Mouse (Mus musculus) myocyte (in vitro differentiated cells): ENCODE data around the gene Rpl23. TPM values are rescaled to one million over a fixed set of nuclear protein-coding genes. Genes with fewer than 3 reads are reported as not detected.

ENCODE experiments used
- H3K27me3 ChIP-seq: one replicate; pipeline ENCODE4 v1.6.1; 2011; ENCODE audit not compliant: control insufficient read depth, insufficient read depth, insufficient read length
- H3K36me3 ChIP-seq: one replicate; pipeline ENCODE4 v1.6.1; 2011; ENCODE audit not compliant: control insufficient read depth, insufficient read depth
- H3K4me2 ChIP-seq: one replicate; pipeline ENCODE4 v1.6.1; 2011; ENCODE audit warnings: low read depth, control low read depth
- H3K4me3 ChIP-seq: one replicate; pipeline ENCODE4 v1.5.1; 2011; ENCODE audit warnings: mild to moderate bottlenecking, control low read depth, moderate library complexity
- H3K79me2 ChIP-seq: one replicate; pipeline ENCODE4 v1.6.1; 2011; ENCODE audit not compliant: control insufficient read depth, insufficient read depth
- H3ac ChIP-seq: one replicate; pipeline ENCODE4 v1.6.1; 2011; ENCODE audit not compliant: control insufficient read depth, insufficient read length
- CEBPB ChIP-seq: IDR thresholded peaks from 2 replicates; pipeline ENCODE4 v1.6.1; 2011; ENCODE audit warnings: mild to moderate bottlenecking, moderate library complexity; ENCODE audit not compliant: poor library complexity, insufficient read depth, severe bottlenecking
- E2F4 ChIP-seq: IDR thresholded peaks from one replicate; pipeline ENCODE4 v1.6.1; 2011; ENCODE audit warnings: mild to moderate bottlenecking, control low read depth, moderate library complexity; ENCODE audit not compliant: insufficient read depth
- MAX ChIP-seq: IDR thresholded peaks from one replicate; pipeline ENCODE4 v1.6.1; 2011; ENCODE audit warnings: low read depth, mild to moderate bottlenecking, control low read depth
- MYOD1 ChIP-seq, 3 experiments: IDR thresholded peaks; one replicate each; pipeline ENCODE4 v1.6.1; 2011; ENCODE audit warnings: control low read depth in 2 of 3, low read depth in 2 of 3, mild to moderate bottlenecking in 2 of 3, moderate library complexity in 1 of 3; ENCODE audit not compliant: insufficient read length in 2 of 3, control insufficient read depth in 1 of 3
- MYOG ChIP-seq, 3 experiments: IDR thresholded peaks; one replicate each; pipeline ENCODE4 v1.6.1; 2011; ENCODE audit warnings: control low read depth in 2 of 3, low read depth in 2 of 3, mild to moderate bottlenecking in 2 of 3; ENCODE audit not compliant: insufficient read length in 2 of 3, control insufficient read depth in 1 of 3, insufficient read depth in 1 of 3
- POLR2A ChIP-seq: IDR thresholded peaks from one replicate; pipeline ENCODE4 v1.6.1; 2011; ENCODE audit warnings: low read depth, mild to moderate bottlenecking, control low read depth, moderate library complexity; ENCODE audit not compliant: insufficient read length
- POLR2AphosphoS2 ChIP-seq: IDR thresholded peaks from one replicate; pipeline ENCODE4 v1.6.1; 2011; ENCODE audit warnings: low read depth, control low read depth; ENCODE audit not compliant: insufficient read length
- REST ChIP-seq: IDR thresholded peaks from one replicate; pipeline ENCODE4 v1.6.1; 2011; ENCODE audit warnings: mild to moderate bottlenecking, control low read depth, moderate library complexity; ENCODE audit not compliant: insufficient read depth, insufficient read length
- SRF ChIP-seq: IDR thresholded peaks from one replicate; pipeline ENCODE4 v1.6.1; 2011; ENCODE audit warnings: low read depth; ENCODE audit not compliant: control insufficient read depth, insufficient read length
- TCF12 ChIP-seq: IDR thresholded peaks from one replicate; pipeline ENCODE4 v1.6.1; 2011; ENCODE audit warnings: mild to moderate bottlenecking, control low read depth; ENCODE audit not compliant: poor library complexity, insufficient read depth, severe bottlenecking
- TCF3 ChIP-seq: IDR thresholded peaks from one replicate; pipeline ENCODE4 v1.6.1; 2011; ENCODE audit warnings: low read depth, control low read depth; ENCODE audit not compliant: insufficient read length
- USF1 ChIP-seq: IDR thresholded peaks from one replicate; pipeline ENCODE4 v1.6.1; 2011; ENCODE audit warnings: low read depth, mild to moderate bottlenecking, control low read depth, moderate library complexity
- polyA plus RNA-seq: library from polyadenylated mRNA; unstranded; fragments of >200 nt; fragmentation: generic; extraction: Trizol; gene quantifications from one replicate; pipeline ENCODE4 v1.2.1, GENCODE M21; 2012; ENCODE audit warnings: missing spikeins

The Rpl23 gene
- polyA plus RNA-seq, 1 experiment = 1,321 TPM

DNA sequence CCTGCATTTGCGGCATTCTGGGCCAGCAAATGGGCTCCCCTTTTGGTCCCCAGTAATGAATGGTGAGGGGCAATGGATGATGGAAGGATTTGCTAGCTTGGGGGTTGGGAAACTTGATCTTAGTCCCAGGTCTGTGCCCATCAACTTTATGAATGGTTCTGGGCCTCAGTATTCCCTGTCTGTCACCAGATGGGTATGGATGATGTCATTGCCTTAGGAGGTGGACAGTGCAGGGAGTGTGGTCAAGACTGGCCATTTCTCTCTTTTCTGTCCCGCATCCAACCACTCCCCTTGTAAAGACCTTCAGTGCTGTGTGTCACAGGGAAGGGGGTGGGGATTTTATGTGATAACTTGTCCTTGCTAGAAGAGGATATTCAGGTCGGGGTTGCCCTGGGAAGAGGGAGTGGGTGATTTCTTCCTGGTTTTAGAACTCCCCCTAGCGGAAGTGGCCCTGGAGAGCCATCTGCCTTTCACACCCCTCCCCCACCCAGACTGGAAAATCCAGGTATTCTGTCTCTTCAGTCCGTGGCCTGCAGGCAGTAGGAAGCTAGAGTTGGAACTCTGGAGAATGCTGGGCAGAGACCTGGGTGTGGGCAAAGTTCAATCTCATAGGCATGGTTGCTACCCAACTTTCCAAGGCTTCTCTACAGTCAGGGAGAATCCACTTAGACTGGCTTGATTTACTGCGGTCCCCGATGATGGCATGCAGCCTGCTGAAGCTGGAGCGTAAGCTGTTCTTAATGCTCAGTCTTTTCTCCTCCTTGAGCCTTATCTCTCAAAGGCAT is 19.4 kb upstream of the Rpl23 start:
- TF ChIP-seq MYOD1 (IDR thresholded peaks at IDR 0.05; ENCODE audit: control insufficient read depth in 1 of 3, insufficient read length in 2 of 3, low read depth in 2 of 3) (peak in 1 of 3 experiments; percentile 18), TCF12 (no peak), CEBPB (0 out of 2 replicates have a peak, but pooled peaks have one; percentile 3), POLR2A (peak; percentile 16)
- Histone ChIP-seq H3K27me3 (no peaks in the 10 kb centered on the region), H3K36me3 (no peaks in the 10 kb centered on the region), H3K4me2 (peak overlapping the region; percentile 79), H3K4me3 (peak overlapping the region; percentile 97), H3ac (no peak overlapping the region), H3K79me2 (peaks cover 63% of the 10 kb centered on the region)

DNA sequence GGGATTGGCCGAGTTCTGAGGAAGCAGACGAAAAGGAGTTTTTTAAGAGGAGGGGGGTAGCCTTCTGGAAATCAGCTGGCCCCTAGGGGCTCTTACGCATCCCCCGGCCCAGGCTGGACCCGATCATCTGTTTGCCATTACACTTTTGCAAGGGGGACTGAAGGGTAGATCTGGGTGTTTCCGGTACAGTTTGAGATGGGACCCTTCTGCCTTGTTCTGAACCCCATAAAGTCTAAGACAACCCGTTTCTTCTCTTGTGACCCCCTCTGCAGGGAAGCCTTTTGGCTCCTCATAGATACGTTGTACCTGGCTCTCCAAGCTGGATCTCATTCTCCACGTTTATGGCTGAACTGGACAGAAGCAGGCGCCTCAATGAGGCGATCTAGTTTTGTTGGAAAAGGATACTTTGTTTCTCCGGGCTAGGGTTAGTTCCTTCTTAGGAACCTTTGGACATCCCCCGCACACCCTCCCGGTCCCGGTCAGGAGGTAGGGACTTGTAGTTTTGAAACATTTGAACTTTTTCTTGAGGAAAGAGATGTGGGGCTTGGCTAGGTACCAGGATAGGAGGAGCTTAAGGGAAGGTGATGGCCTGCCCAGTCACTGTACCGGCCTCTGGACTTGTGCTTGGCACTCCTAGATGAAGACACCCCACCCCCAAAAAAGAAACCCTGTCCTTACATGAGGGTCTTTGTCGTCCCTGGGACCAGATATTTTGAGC is 18.6 kb upstream of the Rpl23 start:
- Histone ChIP-seq H3K4me3 (peak overlapping the region; percentile 97), H3K79me2 (peaks cover 55% of the 10 kb centered on the region), H3K36me3 (no peaks in the 10 kb centered on the region), H3K4me2 (peak overlapping the region; percentile 79), H3K27me3 (no peaks in the 10 kb centered on the region), H3ac (peak overlapping the region; percentile 39)
- TF ChIP-seq MAX = no peak
- no peak for TF ChIP-seq REST
- TF ChIP-seq POLR2AphosphoS2 = no peak
- TF ChIP-seq TCF12 = no peak
- TF ChIP-seq USF1 = no peak
- TF ChIP-seq MYOG (IDR thresholded peaks at IDR 0.05; ENCODE audit: control insufficient read depth in 1 of 3, insufficient read depth in 1 of 3, insufficient read length in 2 of 3, low read depth in 2 of 3) = no peak
- no peak for TF ChIP-seq E2F4
- TF ChIP-seq SRF = no peak
- no peak for TF ChIP-seq MYOD1 (IDR thresholded peaks at IDR 0.05; ENCODE audit: control insufficient read depth in 1 of 3, insufficient read length in 2 of 3, low read depth in 2 of 3)
- no peak for TF ChIP-seq TCF3
- no peak for TF ChIP-seq POLR2A
- no peak for TF ChIP-seq CEBPB

- Histone ChIP-seq H3K27me3 (no peaks in the 10 kb centered on the region), H3ac (peak overlapping the region; percentile 39), H3K36me3 (no peaks in the 10 kb centered on the region), H3K4me2 (peak overlapping the region; percentile 79), H3K4me3 (peak overlapping the region; percentile 97), H3K79me2 (peaks cover 48% of the 10 kb centered on the region)
- peak; percentile 84 for TF ChIP-seq POLR2AphosphoS2
- peak; percentile 75 for TF ChIP-seq POLR2A
- no peak for TF ChIP-seq REST
These were observed 17.9 kb upstream of the Rpl23 start for GRCm38 (mm10) chr11:97799994-97800690.

DNA sequence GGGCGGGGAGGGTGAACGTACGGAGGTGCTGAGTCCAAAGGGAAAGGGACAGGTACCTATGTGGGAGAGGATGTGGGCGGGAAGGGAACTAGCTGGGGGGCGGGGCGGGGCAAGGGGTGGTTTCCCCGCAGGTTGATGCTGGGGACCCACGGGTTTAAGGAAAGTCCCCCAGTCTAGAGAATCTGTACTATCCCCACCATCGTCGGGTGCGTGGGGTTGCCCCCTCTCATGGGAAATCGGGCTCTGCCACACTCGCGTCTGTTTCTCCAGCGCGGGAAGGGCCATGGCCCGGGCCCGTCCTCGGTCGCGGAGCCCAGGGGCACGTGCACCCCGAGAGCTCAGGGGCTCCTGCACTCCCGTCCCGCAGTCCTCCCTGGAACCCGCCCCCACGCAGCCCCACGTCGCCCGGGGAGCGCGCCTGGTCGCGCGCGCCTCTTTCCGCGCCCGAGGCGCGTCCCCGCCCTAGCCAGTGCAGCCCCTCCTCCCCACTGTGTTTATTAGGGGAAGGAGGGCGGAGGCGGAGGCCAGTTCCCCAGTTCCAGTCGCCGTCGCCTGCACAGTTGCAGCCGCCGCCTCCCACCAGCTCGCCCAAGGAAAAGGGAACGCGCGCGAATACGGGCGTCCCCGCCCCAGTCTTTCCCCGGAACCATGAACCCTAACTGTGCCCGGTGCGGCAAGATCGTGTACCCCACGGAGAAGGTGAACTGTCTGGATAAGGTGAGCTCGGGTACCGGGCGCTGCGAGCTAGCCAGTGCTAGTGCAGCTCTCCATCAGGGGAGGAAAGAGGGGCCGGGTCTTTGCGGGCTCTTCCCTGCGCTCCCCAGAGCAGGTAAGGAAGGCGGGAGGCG is 17.1 kb upstream of the Rpl23 start:
- Histone ChIP-seq H3K4me3 (peak overlapping the region; percentile 97), H3K4me2 (peak overlapping the region; percentile 80), H3K27me3 (no peaks in the 10 kb centered on the region), H3ac (peak overlapping the region; percentile 39), H3K79me2 (peaks cover 40% of the 10 kb centered on the region), H3K36me3 (no peaks in the 10 kb centered on the region)
- TF ChIP-seq E2F4 (no peak), POLR2AphosphoS2 (peak; percentile 77), MYOD1 (IDR thresholded peaks at IDR 0.05; ENCODE audit: control insufficient read depth in 1 of 3, insufficient read length in 2 of 3, low read depth in 2 of 3) (no peak), POLR2A (peak; percentile 73)

GRCm38 (mm10) chr11:97798782-97799145 is 16.5 kb upstream of the Rpl23 start, which contains the start of gene Lasp1:
Gene Lasp1 (plus strand): TSS chr11:97799000.
- H3K36me3 ChIP-seq = no peaks in the 10 kb centered on the region
- no peaks in the 10 kb centered on the region for H3K27me3 ChIP-seq
- H3K4me3 ChIP-seq = peak within 1 kb of the TSS; percentile 97
- TF ChIP-seq SRF (no peak), MYOD1 (IDR thresholded peaks at IDR 0.05; ENCODE audit: control insufficient read depth in 1 of 3, insufficient read length in 2 of 3, low read depth in 2 of 3) (peak in 1 of 3 experiments; percentile 24)
- peak within 1 kb of the TSS; percentile 80 for H3K4me2 ChIP-seq
- peaks cover 34% of the 10 kb centered on the region for H3K79me2 ChIP-seq
- peak within 1 kb of the TSS; percentile 39 for H3ac ChIP-seq
